Mouse (Mus musculus) kidney, postnatal 14 days (tissue): ENCODE data around the gene Lyzl4.
"Not testable (repeated sequence)": the region's sequence is repeated elsewhere in the genome, so short reads cannot be mapped to it uniquely, and the experiment has no call there.

ENCODE experiments used
- DNase-seq: peaks from one replicate; pipeline ENCODE4 v3.0.0; 2022; ENCODE audit warnings: mixed read lengths

The Lyzl4 gene

DNA sequence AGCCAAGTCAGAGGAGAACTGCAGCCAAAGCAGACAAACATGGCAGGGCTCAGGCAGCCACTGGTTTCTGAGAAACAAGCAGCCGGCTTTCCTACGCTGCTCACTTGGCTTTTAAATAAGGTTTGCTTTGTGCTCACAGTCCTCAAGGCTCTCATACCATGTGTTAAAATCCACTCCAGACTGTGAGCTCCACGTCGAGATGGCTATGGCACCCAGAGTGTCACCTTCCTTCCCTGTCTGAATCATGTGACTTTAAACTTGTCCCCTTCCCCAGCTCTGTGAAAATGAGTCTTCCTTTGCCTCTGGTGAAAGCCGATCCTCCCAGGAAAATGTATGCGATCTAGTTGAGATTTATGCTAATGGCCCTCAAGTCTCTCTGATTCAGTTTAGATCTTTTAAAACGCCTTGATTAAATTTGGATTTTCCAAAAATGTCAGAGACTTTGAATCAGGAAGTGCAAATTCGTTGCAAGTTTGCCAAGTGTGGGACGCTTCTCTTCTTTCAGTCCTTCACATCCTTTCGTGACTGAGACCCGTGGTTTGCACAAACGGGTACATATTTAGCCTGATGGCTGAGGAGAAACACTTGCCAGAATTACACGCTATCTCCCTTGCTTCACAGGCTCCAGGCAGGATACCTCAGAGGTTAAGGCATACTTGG, 41.6 kb downstream of the Lyzl4 start:
- DNase-seq, result no peak

GRCm38 (mm10) chr9:121599551-121599950, 42.3 kb downstream of the Lyzl4 start:
- DNase-seq, result no peak

DNA sequence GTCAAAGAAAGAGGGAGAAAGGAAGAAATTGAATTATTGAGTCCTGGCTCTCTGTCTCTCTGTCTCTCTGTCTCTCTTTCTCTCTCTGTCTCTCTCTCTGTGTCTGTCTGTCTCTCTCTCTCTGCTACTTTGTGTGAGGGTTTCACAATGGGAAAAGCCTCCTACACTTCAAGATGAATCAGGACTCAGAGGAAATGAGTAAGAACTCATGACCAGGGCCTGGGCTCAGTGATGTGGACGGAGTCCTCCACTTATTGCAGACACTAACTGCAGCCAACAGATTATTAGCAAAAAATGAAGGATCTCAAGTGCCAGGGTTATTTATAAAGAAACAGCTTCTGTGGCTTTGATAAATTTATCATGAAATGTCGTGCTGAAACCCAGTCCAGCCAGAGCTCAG, 43.8 kb downstream of the Lyzl4 start:
- DNase-seq, result no peak

DNA sequence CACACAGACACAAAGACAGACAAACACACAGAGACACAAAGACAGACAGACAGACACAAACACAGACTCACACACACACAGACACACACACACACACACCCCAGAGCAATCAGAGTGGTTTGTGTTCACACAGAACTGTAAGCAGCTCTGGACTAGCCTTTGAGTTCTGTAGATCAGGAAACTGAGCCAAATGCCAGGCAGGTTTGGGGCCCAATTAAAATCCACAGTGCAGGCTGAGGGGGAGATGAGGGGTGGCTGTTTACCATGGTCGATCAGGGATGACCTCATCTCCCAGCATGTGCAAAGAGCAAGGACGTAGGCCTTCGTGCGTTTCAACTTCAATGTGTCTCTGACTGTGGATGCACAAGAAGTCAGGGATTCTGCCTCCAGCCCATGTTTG, 47.1 kb downstream of the Lyzl4 start:
- no peak for DNase-seq

DNA sequence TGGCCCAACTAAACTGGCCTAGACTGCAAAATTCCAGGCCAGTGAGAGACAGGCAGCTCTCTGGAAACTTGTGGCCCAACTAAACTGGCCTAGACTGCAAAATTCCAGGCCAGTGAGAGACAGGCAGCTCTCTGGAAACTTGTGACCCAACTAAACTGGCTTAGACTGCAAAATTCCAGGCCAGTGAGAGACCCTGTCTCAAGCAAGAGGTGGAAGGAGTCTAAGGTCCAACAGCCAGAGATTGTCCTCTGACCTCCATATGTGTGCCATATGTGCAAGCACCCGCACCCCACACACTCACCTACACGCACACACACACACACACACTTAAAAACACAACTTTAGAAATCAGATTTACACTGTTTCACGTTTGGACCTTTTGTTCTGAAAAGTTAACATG, 48.1 kb downstream of the Lyzl4 start:
- DNase-seq, result not testable (repeated sequence)

- DNase-seq, result no peak
Observed at GRCm38 (mm10) chr9:121592948-121593550, 48.8 kb downstream of the Lyzl4 start.

- no peak for DNase-seq
Observed at GRCm38 (mm10) chr9:121589533-121589932, 52.4 kb downstream of the Lyzl4 start.

- DNase-seq, result no peak
Observed at GRCm38 (mm10) chr9:121574380-121574779, 67.5 kb downstream of the Lyzl4 start.

- no peak for DNase-seq
Observed at GRCm38 (mm10) chr9:121568451-121568850, 73.4 kb downstream of the Lyzl4 start.

DNA sequence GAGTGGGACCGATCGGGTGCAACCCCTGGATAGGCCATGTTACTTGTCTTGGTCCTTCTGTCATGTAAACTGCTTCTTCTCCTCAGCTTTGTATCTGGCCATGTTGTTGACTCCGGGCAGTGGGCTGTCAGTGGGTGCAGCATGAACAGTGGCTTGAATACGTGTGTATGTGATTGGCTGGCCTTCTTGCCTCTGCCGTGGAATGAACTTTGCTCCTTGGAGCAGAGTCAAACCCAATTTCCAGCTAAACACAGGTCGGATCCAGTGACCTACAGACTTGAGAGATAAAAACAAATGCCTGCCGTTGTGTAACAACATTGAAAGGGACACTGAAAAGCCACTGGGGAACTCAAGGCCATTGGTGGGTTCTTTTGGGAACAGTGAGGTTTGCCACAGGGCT, 75.5 kb downstream of the Lyzl4 start:
- DNase-seq, result no peak

GRCm38 (mm10) chr9:121563276-121563675, 78.6 kb downstream of the Lyzl4 start:
- DNase-seq, result no peak

- DNase-seq, result no peak
Observed at GRCm38 (mm10) chr9:121560515-121560914, 81.4 kb downstream of the Lyzl4 start.

- DNase-seq, result no peak
Observed at GRCm38 (mm10) chr9:121558167-121558566, 83.7 kb downstream of the Lyzl4 start.

GRCm38 (mm10) chr9:121556913-121557312, 85.0 kb downstream of the Lyzl4 start:
- DNase-seq, result no peak

- DNase-seq, result peak; percentile 66
Observed at GRCm38 (mm10) chr9:121555395-121556000, 86.4 kb downstream of the Lyzl4 start.

DNA sequence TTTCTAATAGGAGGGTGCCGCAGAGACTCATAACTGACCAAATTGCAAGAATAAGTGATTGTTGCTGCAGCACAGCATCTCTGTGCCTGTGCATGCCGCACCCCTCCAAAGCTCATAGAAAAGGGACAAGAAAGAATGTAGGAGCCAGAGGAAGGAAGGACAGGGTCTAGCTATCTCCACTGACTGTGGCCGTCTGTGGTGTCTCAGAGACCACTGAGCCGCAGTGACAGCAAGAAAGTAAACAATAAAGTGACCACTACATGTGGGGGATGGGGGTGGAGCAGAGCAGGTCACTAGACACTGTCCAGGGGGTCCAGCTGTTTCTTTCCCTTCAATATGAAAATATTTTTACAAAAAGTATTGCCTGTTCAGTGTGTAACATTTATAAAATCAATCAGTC, 88.3 kb downstream of the Lyzl4 start:
- DNase-seq, result no peak

- no peak for DNase-seq
Observed at GRCm38 (mm10) chr9:121550327-121550771, 91.5 kb downstream of the Lyzl4 start.

DNA sequence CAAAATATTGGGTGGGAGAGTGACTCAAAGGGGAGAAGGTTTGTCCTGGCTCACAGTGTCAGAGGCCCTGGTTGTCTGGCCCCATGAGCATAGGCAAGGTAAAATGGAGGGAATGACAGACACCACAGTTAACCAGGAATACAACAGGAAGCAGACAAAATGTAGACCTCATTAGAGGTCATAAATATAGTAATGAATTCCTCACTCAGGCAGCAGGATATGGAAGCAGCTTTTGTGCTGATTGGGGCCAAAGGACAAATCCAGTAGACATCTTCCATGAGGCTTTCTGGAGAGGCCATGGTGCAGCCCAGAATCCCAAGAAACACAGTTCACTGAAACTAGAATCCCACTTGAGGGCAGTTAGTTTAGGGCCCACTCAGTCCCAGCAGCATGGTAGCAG, 92.5 kb downstream of the Lyzl4 start:
- no peak for DNase-seq

- no peak for DNase-seq
Observed at GRCm38 (mm10) chr9:121549010-121549409, 92.9 kb downstream of the Lyzl4 start.

GRCm38 (mm10) chr9:121547431-121547830, 94.5 kb downstream of the Lyzl4 start:
- DNase-seq, result no peak

- DNase-seq, result no peak
Observed at GRCm38 (mm10) chr9:121541530-121541929, 100.4 kb downstream of the Lyzl4 start.

GRCm38 (mm10) chr9:121532626-121533025, 109.3 kb downstream of the Lyzl4 start:
- DNase-seq, result no peak

- DNase-seq, result peak; percentile 31
Observed at GRCm38 (mm10) chr9:121528605-121529357, 113.1 kb downstream of the Lyzl4 start.
